ENCODE assay signal across 18 mouse cellular contexts in genomic region chr10:108361419-108362155, GRCm38 (mm10). TPM values are rescaled to one million over a fixed set of nuclear protein-coding genes. Genes with fewer than 3 reads are reported as not detected.
DNase-seq lines count a peak whose midpoint lies in the region; ATAC-seq and TF ChIP-seq lines count a peak whose summit lies in the region.
"Had no signal": no experiment of that assay in that cellular context is flagged by ENCODE, and none has a peak within 500 bp of the region (broad histone marks: within the 10 kb centered on the region; RNA-seq: fewer than 3 reads in every experiment).

No protein-coding gene starts in this region.

- no peak overlapping the region for H3K4me2 ChIP-seq in lung, embryonic 15.5 days
- no peak overlapping the region for H3K4me2 ChIP-seq in forebrain, embryonic 14.5 days (ENCODE audit: low read length)
- H3K4me2 ChIP-seq: heart, embryonic 11.5 days; hindbrain, embryonic 15.5 days; liver, embryonic 11.5 days; neural tube, embryonic 12.5 days had no signal

- no peaks in the 10 kb centered on the region for H3K27me3 ChIP-seq in erythroblast, embryonic 14.5 days (ENCODE audit: control insufficient read depth)
- no peaks in the 10 kb centered on the region for H3K27me3 ChIP-seq in lung, embryonic 15.5 days
- no peaks in the 10 kb centered on the region for H3K27me3 ChIP-seq in forebrain, embryonic 14.5 days (replicated peaks; ENCODE audit: control insufficient read depth, insufficient read depth, low read length)
- H3K27me3 ChIP-seq: hindbrain, embryonic 15.5 days; megakaryocyte, embryonic 14.5 days; neural tube, embryonic 12.5 days had no signal

- H3K36me3 ChIP-seq in erythroblast, embryonic 14.5 days (ENCODE audit: control insufficient read depth), result peaks cover 46% of the 10 kb centered on the region
- H3K36me3 ChIP-seq in lung, embryonic 15.5 days, result peaks cover 8% of the 10 kb centered on the region; the same call in 1 of the 2 replicates
- no peaks in the 10 kb centered on the region for H3K36me3 ChIP-seq in forebrain, embryonic 14.5 days (ENCODE audit: control insufficient read depth, insufficient read depth, low read length)
- H3K36me3 ChIP-seq: hindbrain, embryonic 15.5 days; neural tube, embryonic 12.5 days had no signal

- DNase-seq in lung, adult 2 months, result no peak
- peak; percentile 73 for DNase-seq in forebrain, embryonic 14.5 days (ENCODE audit: low spot score)
- no peak for DNase-seq in left cerebral cortex, postnatal 36 days (ENCODE audit: low spot score in 2 of 2)
- DNase-seq in adrenal gland, postnatal 14 days, result no peak
- no peak for DNase-seq in layer of hippocampus, adult 9-11 months
- DNase-seq: cerebellum, adult 11 months; cerebellum, postnatal 25 days; gastrocnemius, postnatal 14 days; lung, postnatal 10 days; thymus, adult 18-20 months had no signal

- no peak for TF ChIP-seq CTCF in lung, adult 2 months (IDR thresholded peaks at IDR 0.05; ENCODE audit: insufficient read depth, low read length)

- no peak overlapping the region for H3K27ac ChIP-seq in lung, embryonic 15.5 days
- no peak overlapping the region for H3K27ac ChIP-seq in forebrain, embryonic 14.5 days (ENCODE audit: low read depth, low read length)
- H3K27ac ChIP-seq: hindbrain, embryonic 15.5 days; neural tube, embryonic 12.5 days had no signal

- H3K4me3 ChIP-seq in erythroblast, embryonic 14.5 days (replicated peaks), result peak overlapping the region; percentile 63
- no peak overlapping the region for H3K4me3 ChIP-seq in lung, embryonic 15.5 days
- no peak overlapping the region for H3K4me3 ChIP-seq in lung, adult 2 months (replicated peaks; ENCODE audit: extremely low read depth, low read depth, low read length)
- no peak overlapping the region for H3K4me3 ChIP-seq in forebrain, embryonic 14.5 days (ENCODE audit: low read depth, low read length)
- H3K4me3 ChIP-seq: hindbrain, embryonic 15.5 days; megakaryocyte, embryonic 14.5 days; neural tube, embryonic 12.5 days had no signal

- no peak overlapping the region for H3K9ac ChIP-seq in lung, embryonic 15.5 days
- H3K9ac ChIP-seq in forebrain, embryonic 14.5 days (ENCODE audit: low read length), result no peak overlapping the region
- H3K9ac ChIP-seq: hindbrain, embryonic 15.5 days; neural tube, embryonic 12.5 days had no signal

- TF ChIP-seq POLR2A in lung, adult 2 months (IDR thresholded peaks at IDR 0.05; ENCODE audit: borderline replicate concordance, extremely low read depth, low read depth, low read length), result no peak

- 47% methylated on average over 9 of the region's 9 CpGs for WGBS in lung, embryonic 15.5 days
- WGBS in lung, adult 2 months, result 46% methylated on average over 9 of the region's 9 CpGs
- 18% methylated on average over 9 of the region's 9 CpGs for WGBS in forebrain, embryonic 14.5 days

- intact Hi-C loops in left cerebral cortex, postnatal 36 days (cut with DNase I), result no loop called here

- H3K4me1 ChIP-seq in erythroblast, embryonic 14.5 days (ENCODE audit: control insufficient read depth), result peaks cover 67% of the 10 kb centered on the region
- H3K4me1 ChIP-seq in lung, embryonic 15.5 days, result peaks cover 31% of the 10 kb centered on the region
- peaks cover 5% of the 10 kb centered on the region for H3K4me1 ChIP-seq in lung, adult 2 months (ENCODE audit: control insufficient read depth, insufficient read depth, low read length)
- H3K4me1 ChIP-seq in forebrain, embryonic 14.5 days (ENCODE audit: control insufficient read depth, insufficient read depth, low read length), result peaks cover 15% of the 10 kb centered on the region; the same call in 1 of the 2 replicates
- H3K4me1 ChIP-seq: megakaryocyte, embryonic 14.5 days; neural tube, embryonic 12.5 days had no signal

- ATAC-seq in erythroblast, adult 5-6 weeks (replicated peaks; ENCODE audit: low FRiP score, poor library complexity, severe bottlenecking), result no peak
- peak; percentile 24; the same call in 1 of the 2 replicates for ATAC-seq in lung, embryonic 15.5 days (ENCODE audit: borderline replicate concordance, extremely low read depth, low FRiP score, low TSS enrichment)
- peak; percentile 23; the same call in 1 of the 2 replicates for ATAC-seq in forebrain, embryonic 14.5 days

- H3K9me3 ChIP-seq in erythroblast, embryonic 14.5 days (ENCODE audit: control insufficient read depth, low read length), result peaks cover 14% of the 10 kb centered on the region
- no peaks in the 10 kb centered on the region for H3K9me3 ChIP-seq in lung, embryonic 15.5 days
- H3K9me3 ChIP-seq in forebrain, embryonic 14.5 days (replicated peaks; ENCODE audit: control insufficient read depth, low read length), result no peaks in the 10 kb centered on the region
- H3K9me3 ChIP-seq: hindbrain, embryonic 15.5 days had no signal

RNA-seq across cellular contexts. Expression of gene Pawr, which starts 29.7 kb away (rescaled TPM):
- 0.75 and 1.3 TPM in 2 replicates for polyA plus RNA-seq in erythroblast, embryonic 14.5 days (2012)
- not detected in 2 replicates for total RNA-seq in erythroblast, adult 5-6 weeks (2015; ENCODE audit: low replicate concordance)
- not detected in 2 replicates for total RNA-seq in erythroblast, adult 5-6 weeks (2017; ENCODE audit: low replicate concordance)
- 20.8 and 21.0 TPM in 2 replicates for polyA plus RNA-seq in lung, embryonic 15.5 days (2015; fragmentation: Nextera tagmentation; extraction: Ambion mirVana)
- polyA plus RNA-seq in lung, adult 2 months (2012; rRNA removed), result 12.9 and 23.8 TPM in 2 replicates
- 3.8 and 4.2 TPM in 2 replicates for polyA plus RNA-seq in forebrain, embryonic 14.5 days (2014; fragmentation: Nextera tagmentation; extraction: Ambion mirVana)
- total RNA-seq in left cerebral cortex, postnatal 36 days (2021), result 1 to 10 TPM; 2.8 to 3.4 TPM
- total RNA-seq in adrenal gland, postnatal 14 days (2021), result 10.1 and 10.9 TPM in 2 replicates
